Mouse (Mus musculus) macrophage (primary cell): ENCODE results near the gene Rsph9. TPM values are rescaled to one million over a fixed set of nuclear protein-coding genes. Genes with fewer than 3 reads are reported as not detected.
A peak's percentile ranks its signal among the peaks of the same experiment; 100 is the strongest.

Source experiments
- H3K27ac ChIP-seq: fragments of 350-480 bp; formaldehyde crosslinking; 2 replicates; pipeline ENCODE4 v1.9.0; 2021
- H3K36me3 ChIP-seq: fragments of 350-480 bp; formaldehyde crosslinking; 2 replicates; pipeline ENCODE4 v1.9.0; 2021; ENCODE audit errors: inconsistent target
- H3K4me3 ChIP-seq: fragments of 350-480 bp; formaldehyde crosslinking; 2 replicates; pipeline ENCODE4 v1.9.0; 2021; ENCODE audit errors: inconsistent target
- H3K79me2 ChIP-seq: fragments of 350-480 bp; formaldehyde crosslinking; 2 replicates; pipeline ENCODE4 v1.9.0; 2021; ENCODE audit errors: inconsistent target
- WGBS: methylation state at CpG from one replicate; pipeline ENCODE4 v1.1.7; 2026; ENCODE audit warnings: inconsistent platforms; ENCODE audit not compliant: missing documents; 5-methylcytosine and 5-hydroxymethylcytosine counted together
- polyA plus RNA-seq: library from polyadenylated mRNA; stranded (reverse); fragments of 250-400 nt; gene quantifications from 3 replicates; pipeline ENCODE4 v1.2.4, GENCODE M21; 2018; ENCODE audit warnings: inconsistent platforms

Rsph9 gene
- polyA plus RNA-seq, 1 experiment from 2014 or later, result 1.8 TPM

DNA sequence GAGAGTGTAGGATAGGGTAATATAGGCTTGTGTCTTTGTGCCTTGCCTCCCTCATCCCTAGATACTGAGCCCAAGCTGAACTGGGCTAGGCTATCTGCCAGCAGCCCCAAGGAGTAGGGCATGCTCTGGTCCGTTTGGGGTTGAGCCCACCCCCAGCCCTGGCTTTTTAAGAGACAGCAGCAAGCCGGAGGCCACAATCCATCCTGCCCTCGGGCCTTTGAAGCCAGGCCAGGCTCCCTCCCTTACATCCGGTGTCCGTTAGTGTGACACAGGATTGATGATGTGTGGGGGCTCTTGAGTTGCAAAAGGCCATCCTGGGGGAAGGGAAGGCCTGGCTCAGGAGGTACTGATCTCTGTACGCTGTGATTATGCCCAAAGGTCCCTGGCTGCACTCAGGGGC is 17.4 kb downstream of the Rsph9 start:
- Histone ChIP-seq H3K79me2 (no peaks in the 10 kb centered on the region), H3K4me3 (no peak overlapping the region), H3K36me3 (peaks cover 75% of the 10 kb centered on the region), H3K27ac (no peak overlapping the region)
- 92% methylated on average over 6 of the region's 6 CpGs for WGBS

DNA sequence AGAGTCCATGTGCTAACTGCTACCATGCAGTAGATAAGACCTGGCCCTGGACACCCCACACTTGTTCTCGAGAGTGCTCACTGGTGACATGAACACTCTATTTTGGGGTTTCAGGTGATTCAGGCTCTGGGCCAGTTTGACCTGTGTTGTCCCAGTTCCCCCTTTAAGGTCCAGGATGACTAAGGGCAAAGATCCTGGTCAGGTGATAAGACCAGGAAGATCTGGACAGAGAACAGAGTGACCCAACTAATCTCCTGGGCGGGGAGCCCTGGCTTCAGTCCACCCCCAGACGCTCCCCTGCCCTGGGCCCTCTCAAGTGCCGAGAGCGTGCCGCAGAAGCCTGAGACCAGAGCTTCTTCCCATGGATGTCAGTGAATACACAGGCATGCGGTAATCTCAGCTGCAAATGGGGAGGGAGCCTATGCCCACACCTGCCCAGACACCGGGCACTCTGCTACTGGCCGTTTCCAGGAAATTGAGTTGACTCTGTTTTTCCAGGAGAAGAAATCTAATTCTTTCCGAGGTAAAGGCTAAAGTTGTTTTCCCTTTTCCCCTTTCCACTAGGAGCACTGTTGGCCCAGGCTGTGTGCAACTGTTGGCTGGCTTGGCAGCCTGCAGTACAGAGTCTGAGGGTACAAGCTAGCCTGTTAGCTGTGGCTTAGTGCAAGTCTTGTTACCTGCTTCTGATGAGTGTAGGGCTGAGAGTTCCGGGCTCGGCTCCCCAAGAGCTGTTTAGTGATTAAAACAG is 19.9 kb downstream of the Rsph9 start:
- H3K36me3 ChIP-seq, result peaks cover 81% of the 10 kb centered on the region
- WGBS, result 96% methylated on average over 12 of the region's 12 CpGs
- H3K4me3 ChIP-seq, result no peak overlapping the region
- H3K27ac ChIP-seq, result no peak overlapping the region
- no peaks in the 10 kb centered on the region for H3K79me2 ChIP-seq

DNA sequence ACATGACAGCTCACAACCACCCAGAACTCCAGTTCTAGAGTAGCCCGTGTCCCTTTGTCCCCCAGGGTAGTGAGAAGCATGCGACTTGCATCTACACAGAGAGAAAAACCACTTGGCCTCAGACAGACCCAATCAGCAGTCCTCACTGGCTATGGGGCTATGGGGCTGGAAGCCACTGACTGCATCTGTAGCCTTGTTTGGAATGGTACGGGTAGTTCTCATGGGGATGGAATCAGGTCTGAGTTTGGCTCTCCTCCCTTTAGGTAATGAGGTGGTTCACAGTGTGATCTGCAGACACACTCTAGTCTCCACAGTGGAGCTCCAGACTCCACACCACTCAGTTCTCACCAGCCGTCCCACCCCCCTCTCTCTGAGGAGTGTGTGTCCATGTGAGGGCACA is 20.7 kb downstream of the Rsph9 start:
- H3K36me3 ChIP-seq, result peaks cover 81% of the 10 kb centered on the region
- no peak overlapping the region for H3K27ac ChIP-seq
- H3K79me2 ChIP-seq, result no peaks in the 10 kb centered on the region
- 98% methylated on average over 4 of the region's 4 CpGs for WGBS
- no peak overlapping the region for H3K4me3 ChIP-seq

DNA sequence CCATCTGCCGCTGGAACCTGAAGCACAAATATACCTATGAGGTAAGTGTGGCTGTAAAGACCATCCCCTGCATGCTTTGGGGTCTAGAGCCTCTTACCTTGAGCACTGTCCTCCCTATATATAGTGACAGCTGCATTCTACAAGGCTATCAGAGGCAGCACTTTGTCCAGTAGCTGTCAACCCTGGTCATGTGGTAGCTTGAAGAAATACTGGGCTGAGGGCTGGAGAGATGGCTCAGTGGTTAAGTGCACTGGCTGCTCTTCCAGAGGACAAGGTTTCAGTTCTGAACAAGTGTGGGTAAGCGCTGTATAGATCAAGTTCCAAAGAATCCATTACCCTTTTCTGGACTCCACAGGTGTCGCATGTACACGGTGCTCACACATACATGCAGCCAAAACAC is 21.2 kb downstream of the Rsph9 start:
- Histone ChIP-seq H3K79me2 (no peaks in the 10 kb centered on the region), H3K36me3 (peaks cover 81% of the 10 kb centered on the region)
- WGBS, result 90% methylated on average over 4 of the region's 4 CpGs

DNA sequence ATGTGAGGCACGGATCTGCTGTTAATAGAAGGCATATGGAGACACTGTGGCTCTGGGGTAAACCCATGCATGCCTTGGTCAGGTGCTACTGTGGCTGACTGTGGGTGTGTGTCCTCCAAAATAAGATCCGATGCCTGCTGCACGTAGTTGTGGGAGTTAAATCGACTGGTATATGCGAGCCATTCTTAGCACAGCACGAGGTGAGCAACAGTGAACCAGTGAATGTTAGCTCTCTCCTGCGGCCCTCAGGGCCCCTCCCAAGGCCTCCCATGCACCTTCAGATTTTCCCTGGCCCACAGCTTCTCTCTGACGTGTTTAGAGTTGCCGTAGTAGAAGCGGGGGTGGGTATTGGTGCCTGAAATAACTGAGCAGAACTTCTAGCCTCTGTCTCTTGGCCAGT is 24.4 kb downstream of the Rsph9 start:
- H3K27ac ChIP-seq, result no peak overlapping the region
- WGBS, result 92% methylated on average over 9 of the region's 10 CpGs
- H3K36me3 ChIP-seq, result peaks cover 53% of the 10 kb centered on the region
- peaks cover 21% of the 10 kb centered on the region for H3K79me2 ChIP-seq
- no peak overlapping the region for H3K4me3 ChIP-seq

More for the DNA sequence above, 21.2 kb downstream of the Rsph9 start:
- no peak overlapping the region for H3K27ac ChIP-seq
- no peak overlapping the region for H3K4me3 ChIP-seq

DNA sequence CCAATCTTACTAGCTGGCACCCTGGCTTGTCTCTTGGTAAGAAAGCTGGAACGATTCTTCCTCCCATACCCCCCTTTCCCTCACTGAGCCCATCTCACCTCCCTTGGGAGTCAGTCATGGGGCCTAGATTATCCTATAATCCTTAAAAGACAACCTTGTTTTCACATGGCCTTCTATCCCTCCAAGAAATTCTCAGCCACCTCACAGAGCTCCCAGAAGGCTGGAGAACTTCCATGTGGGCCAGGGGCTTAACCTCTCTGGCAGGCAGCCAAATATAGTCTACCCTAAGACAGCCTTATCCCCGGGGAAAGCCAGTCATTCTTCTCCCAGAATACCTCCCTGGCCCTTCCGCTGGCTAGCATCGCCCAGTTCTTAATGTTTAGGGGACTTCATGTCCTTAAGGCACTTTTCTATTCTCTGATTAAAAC is 25.6 kb downstream of the Rsph9 start:
- Histone ChIP-seq H3K27ac (no peak overlapping the region), H3K4me3 (no peak overlapping the region), H3K79me2 (peaks cover 33% of the 10 kb centered on the region), H3K36me3 (peaks cover 41% of the 10 kb centered on the region; the same call in 1 of the 2 replicates)
- 92% methylated on average over 4 of the region's 4 CpGs for WGBS

DNA sequence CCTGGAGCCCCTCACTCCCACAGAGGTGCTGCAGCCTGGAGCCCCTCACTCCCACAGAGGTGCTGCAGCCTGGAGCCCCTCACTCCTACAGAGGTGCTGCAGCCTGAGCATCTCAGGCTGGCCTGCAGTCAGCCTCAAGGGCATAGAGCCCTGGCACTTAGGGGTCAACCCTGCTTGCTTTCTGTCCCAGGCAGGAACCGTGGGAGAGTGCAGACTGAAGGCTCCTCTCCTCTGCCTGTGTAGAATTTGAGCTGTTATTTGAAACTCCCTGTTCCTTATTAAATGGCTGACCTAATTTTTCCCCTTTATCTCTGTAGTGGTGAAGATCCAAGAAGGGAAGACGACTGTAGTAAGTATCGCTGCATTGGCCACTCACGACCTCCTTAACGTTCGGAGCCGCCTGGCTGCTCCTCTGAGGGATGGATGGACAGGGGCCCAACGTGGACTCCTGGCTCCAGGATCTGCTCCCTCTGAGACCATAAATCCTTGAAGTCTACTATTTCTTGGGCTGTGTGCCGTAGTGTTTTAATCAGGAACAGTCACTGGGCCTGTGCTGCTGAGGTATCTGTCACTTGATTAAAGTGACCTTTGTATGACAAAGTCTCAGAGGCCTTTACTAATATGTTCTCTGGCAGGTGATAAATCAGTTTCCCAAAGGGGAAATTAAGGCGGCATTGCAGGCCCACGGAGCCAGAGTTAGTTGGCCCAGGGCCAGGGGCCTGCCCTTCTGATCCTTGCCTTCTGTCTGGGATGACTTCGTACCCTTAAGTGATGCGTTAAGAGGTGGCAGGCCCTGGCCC is 26.2 kb downstream of the Rsph9 start:
- Histone ChIP-seq H3K27ac (no peak overlapping the region), H3K4me3 (no peak overlapping the region), H3K79me2 (peaks cover 39% of the 10 kb centered on the region), H3K36me3 (peaks cover 35% of the 10 kb centered on the region; the same call in 1 of the 2 replicates)
- 95% methylated on average over 13 of the region's 13 CpGs for WGBS

DNA sequence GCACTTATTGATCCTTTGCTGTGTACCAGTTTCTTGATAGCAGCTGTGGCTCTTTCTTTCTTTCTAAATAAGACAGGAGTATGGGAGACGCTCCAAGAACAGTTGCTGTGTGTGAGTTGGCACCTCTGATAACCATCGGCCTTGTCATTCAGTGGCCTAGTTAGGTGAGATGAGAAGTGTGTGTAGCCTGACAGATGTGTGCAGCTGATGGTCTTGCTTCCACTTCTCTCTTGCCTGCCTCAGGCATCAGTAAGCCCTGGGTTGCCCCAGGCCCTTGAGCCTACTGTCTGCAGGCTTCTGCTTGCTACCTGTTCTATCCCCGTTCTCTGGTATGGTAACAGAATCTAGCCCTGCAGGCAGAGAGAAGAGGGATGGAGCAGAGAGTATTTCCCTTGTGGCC is 27.1 kb downstream of the Rsph9 start:
- Histone ChIP-seq H3K27ac (no peak overlapping the region), H3K36me3 (peaks cover 30% of the 10 kb centered on the region; the same call in 1 of the 2 replicates), H3K79me2 (peaks cover 48% of the 10 kb centered on the region), H3K4me3 (no peak overlapping the region)
- 98% methylated on average over 3 of the region's 3 CpGs for WGBS

DNA sequence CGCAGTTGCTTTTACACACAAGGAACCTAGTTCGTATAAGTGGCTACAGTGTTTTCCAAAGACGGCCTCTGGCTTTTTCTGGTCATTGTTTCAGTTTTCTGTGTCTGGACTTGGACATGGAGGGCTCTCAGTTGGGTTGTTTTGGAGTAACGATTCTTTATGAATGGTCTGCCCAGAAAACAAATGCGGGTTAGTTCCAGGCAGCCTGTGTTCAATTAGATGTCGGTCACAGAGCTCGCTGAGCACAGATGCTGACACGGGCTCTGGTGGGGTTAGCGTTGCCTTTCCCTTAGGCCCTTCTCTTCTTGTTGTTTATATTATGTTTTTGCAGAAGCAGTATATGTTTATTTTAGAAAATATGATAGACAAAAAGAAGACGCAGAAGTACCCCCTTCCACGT is 27.9 kb downstream of the Rsph9 start:
- Histone ChIP-seq H3K4me3 (no peak overlapping the region), H3K79me2 (peaks cover 56% of the 10 kb centered on the region), H3K27ac (no peak overlapping the region), H3K36me3 (peaks cover 30% of the 10 kb centered on the region; the same call in 1 of the 2 replicates)
- 96% methylated on average over 11 of the region's 11 CpGs for WGBS

DNA sequence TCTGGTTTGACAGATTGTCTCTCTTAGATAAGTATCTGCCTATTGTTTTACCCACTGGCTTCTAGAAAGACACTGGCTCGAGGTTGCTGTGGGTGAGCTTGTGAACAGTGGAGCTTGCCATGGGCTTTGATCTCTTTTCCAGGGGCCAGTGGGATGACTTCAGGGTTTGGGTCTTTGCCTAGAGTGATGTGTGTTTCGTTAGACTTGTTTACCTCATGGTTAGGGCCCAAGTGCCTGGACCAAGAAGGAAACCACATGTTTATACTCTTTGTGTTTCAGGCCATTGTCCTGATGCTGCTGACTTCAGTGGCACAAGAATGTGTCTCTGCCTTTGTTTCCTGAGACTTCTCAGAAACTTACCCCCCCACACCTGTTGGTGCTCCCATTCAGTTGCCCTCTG is 28.5 kb downstream of the Rsph9 start:
- WGBS, result 86% methylated on average over 2 of the region's 2 CpGs
- Histone ChIP-seq H3K36me3 (peaks cover 30% of the 10 kb centered on the region; the same call in 1 of the 2 replicates), H3K4me3 (no peak overlapping the region), H3K79me2 (peaks cover 58% of the 10 kb centered on the region), H3K27ac (no peak overlapping the region)

DNA sequence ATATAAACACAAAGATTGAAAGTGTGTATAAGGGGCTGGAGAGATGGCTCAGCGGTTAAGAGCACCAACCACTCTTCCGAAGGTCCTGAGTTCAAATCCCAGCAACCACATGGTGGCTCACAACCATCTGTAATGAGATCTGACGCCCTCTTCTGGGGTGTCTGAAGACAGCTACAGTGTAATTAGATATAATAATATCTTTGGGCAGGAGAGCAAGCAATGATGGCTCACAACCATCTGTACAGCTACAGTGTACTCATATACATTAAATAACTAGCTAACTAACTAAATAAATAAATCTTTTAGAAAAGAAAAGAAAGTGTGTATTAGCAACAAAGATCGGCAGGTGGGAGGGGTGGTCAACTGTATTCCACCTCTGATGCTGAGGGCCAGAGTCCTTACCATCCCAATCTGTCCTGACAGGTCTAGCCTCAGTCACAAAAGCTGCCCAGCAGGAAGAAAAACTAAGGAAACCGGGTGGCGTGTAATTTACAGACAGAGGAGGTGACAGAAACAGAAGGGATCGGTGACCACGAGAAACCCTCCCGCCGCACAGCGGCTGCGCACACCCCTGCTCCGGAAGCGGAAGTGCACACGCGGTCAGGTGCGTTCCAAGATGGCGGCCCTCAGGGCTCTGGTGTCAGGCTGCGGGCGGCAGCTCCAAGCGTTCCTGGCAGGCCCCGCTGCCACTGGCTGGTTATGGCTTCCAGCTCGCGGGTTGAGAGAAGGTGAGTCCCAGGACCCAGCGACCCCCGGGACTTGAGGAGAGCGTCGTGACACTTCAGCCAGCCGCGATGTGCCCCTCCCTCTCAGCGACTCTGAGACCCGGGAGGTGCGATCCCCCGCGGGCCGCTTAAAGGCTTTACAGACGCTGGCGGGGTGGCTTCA is 33.4 kb downstream of the Rsph9 start, which contains the start of gene Mrps18a:
Mrps18a (plus strand) TSS at position 585 of the 888 bp plus-strand sequence.
- peaks cover 47% of the 10 kb centered on the region for H3K79me2 ChIP-seq
- peak within 1 kb of the TSS; percentile 27 for H3K27ac ChIP-seq
- WGBS, result 6% methylated on average over 36 of the region's 38 CpGs

DNA sequence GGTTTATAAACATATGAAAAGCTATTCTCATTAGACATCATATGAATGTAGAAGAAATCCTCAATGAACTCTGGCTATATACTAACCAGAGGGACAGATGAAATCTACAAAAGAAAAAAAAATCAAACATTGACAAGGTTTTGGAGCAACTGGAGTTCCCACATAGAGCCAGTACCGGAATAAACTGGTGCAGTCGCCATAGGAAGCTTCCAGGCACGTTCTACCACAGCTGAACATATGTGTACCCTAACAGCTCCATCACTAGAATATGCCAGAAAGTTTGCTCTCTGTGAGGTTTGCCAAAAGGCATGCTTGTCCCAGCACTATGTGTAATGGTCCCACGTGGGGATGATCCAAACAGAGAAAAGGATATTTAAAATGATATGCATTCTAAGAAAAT is 35.7 kb downstream of the Rsph9 start:
- no peak overlapping the region for H3K4me3 ChIP-seq
- 88% methylated on average over 4 of the region's 4 CpGs for WGBS
- H3K79me2 ChIP-seq, result peaks cover 24% of the 10 kb centered on the region
- H3K36me3 ChIP-seq, result no peaks in the 10 kb centered on the region
- no peak overlapping the region for H3K27ac ChIP-seq

More for the DNA sequence above, 33.4 kb downstream of the Rsph9 start, which contains the start of gene Mrps18a:
- peak within 1 kb of the TSS; percentile 79 for H3K4me3 ChIP-seq
- no peaks in the 10 kb centered on the region; the same call in 1 of the 2 replicates for H3K36me3 ChIP-seq

DNA sequence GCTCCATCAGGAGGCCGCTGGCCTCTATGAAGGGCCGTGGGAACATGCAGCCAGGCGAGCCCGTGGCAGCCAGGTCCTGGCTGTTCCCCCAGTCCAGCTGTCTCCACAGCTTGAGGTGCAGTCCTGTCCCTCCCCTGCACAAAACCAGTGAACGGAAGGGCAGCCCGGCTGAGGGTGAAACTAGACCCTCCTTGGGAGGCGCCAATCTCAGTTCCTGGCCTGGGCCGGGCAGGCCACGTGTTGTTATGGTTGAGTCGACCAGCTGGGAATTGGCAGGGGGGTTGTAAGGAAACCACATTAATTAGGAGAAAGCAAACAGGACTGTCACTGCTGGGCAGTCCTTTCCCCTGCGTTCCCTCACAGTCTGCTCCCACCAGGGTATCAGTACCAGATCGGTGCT is 39.5 kb downstream of the Rsph9 start:
- no peak overlapping the region for H3K4me3 ChIP-seq
- WGBS, result 24% methylated on average over 9 of the region's 12 CpGs
- H3K27ac ChIP-seq, result no peak overlapping the region
- no peaks in the 10 kb centered on the region for H3K36me3 ChIP-seq
- H3K79me2 ChIP-seq, result no peaks in the 10 kb centered on the region

DNA sequence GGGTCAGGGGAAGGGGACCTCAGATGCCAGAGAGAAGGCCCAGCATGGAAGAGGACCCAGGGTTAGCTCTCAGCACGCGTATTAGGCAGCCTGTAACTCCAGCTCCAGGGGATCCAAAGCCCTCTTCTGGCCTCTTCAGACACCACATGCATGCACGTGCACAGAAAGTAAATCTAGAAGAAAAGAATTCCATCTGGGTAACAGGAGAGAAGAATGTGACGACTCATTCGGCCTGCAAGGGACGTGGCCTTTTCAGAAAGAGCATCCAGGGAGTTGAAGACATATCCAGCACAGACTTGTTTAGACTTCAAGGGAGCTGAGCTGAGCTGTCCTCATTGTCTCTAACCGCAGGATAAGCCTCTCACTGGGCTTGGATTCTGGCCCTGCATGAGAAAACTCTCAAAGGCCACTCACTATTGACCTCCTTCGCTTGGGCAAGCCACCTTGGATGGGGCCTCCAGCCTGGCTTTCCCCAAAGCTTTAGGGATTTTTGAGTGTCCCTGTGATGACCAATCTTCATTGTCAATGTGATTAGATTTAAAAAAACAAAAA is 41.3 kb downstream of the Rsph9 start:
- H3K4me3 ChIP-seq, result no peak overlapping the region
- 95% methylated on average over 8 of the region's 8 CpGs for WGBS
- H3K79me2 ChIP-seq, result no peaks in the 10 kb centered on the region
- no peak overlapping the region for H3K27ac ChIP-seq
- H3K36me3 ChIP-seq, result no peaks in the 10 kb centered on the region
